8 mouse cellular contexts compared by ENCODE assay signal in genomic region chr17:17826751-17827657, GRCm38 (mm10). TPM values are rescaled to one million over a fixed set of nuclear protein-coding genes. Genes with fewer than 3 reads are reported as not detected.
DNase-seq lines count a peak whose midpoint lies in the region; ATAC-seq and TF ChIP-seq lines count a peak whose summit lies in the region.

Spaca6 (plus strand) TSS chr17:17827158.

- under 1% methylated on average over 40 of the region's 42 CpGs for WGBS in cerebellum, adult 2 months
- 0% methylated on average over 38 of the region's 42 CpGs for WGBS in neural tube, embryonic 15.5 days

- TF ChIP-seq POLR2A in MEL (IDR thresholded peaks at IDR 0.05; ENCODE audit: control insufficient read depth in 1 of 2, insufficient read depth in 1 of 2, low read depth in 1 of 2, low read length in 2 of 2, poor library complexity in 1 of 2), result peak; percentile 18 to 52; a peak in 1 of 4 replicates
- TF ChIP-seq POLR2A in cerebellum, adult 2 months (IDR thresholded peaks at IDR 0.05; ENCODE audit: borderline replicate concordance, insufficient read depth, low read length), result peak; percentile 99

- H3K4me3 ChIP-seq in MEL (ENCODE audit: control insufficient read depth in 1 of 2, insufficient read depth in 1 of 2, low read depth in 2 of 2, low read length in 2 of 2), result peak within 1 kb of the TSS; percentile 74 to 96
- peak within 1 kb of the TSS; percentile 91 for H3K4me3 ChIP-seq in cerebellum, adult 2 months (replicated peaks; ENCODE audit: insufficient read depth, low read depth, low read length)
- peak within 1 kb of the TSS; percentile 82 for H3K4me3 ChIP-seq in neural tube, embryonic 15.5 days (replicated peaks)

- H3K79me2 ChIP-seq in MEL (ENCODE audit: control insufficient read depth, insufficient read depth, low read length, poor library complexity), result no peaks in the 10 kb centered on the region; the same call in 1 of the 2 replicates

- peaks cover 0 to 9% of the 10 kb centered on the region in 2 experiments; a peak in 2 of 4 replicates for H3K36me3 ChIP-seq in MEL (ENCODE audit: control insufficient read depth in 1 of 2, insufficient read depth in 2 of 2, low read length in 2 of 2)
- no peaks in the 10 kb centered on the region; the same call in 1 of the 2 replicates for H3K36me3 ChIP-seq in neural tube, embryonic 15.5 days

- TF ChIP-seq RAD21 in MEL (IDR thresholded peaks at IDR 0.05; ENCODE audit: low read depth, low read length), result no peak

- no peaks in the 10 kb centered on the region for H3K27me3 ChIP-seq in MEL (ENCODE audit: control insufficient read depth in 1 of 2, insufficient read depth in 2 of 2, low read length in 2 of 2)
- no peaks in the 10 kb centered on the region for H3K27me3 ChIP-seq in cerebellum, adult 2 months (ENCODE audit: control insufficient read depth, insufficient read depth, low read length)
- no peaks in the 10 kb centered on the region for H3K27me3 ChIP-seq in neural tube, embryonic 15.5 days (replicated peaks)

- no peak for TF ChIP-seq EP300 in MEL (IDR thresholded peaks at IDR 0.05; ENCODE audit: low read depth in 1 of 2, low read length in 2 of 2)

- H3K4me1 ChIP-seq in MEL (ENCODE audit: control insufficient read depth in 1 of 2, insufficient read depth in 2 of 2, low read length in 2 of 2), result peaks cover 2 to 16% of the 10 kb centered on the region in 2 experiments; a peak in 3 of 4 replicates
- H3K4me1 ChIP-seq in cerebellum, adult 2 months (ENCODE audit: control insufficient read depth, insufficient read depth, low read length), result peaks cover 4% of the 10 kb centered on the region; the same call in 1 of the 2 replicates
- H3K4me1 ChIP-seq in neural tube, embryonic 15.5 days, result peaks cover 32% of the 10 kb centered on the region

- H3K27ac ChIP-seq in MEL (ENCODE audit: control insufficient read depth, low read depth, low read length), result peak within 1 kb of the TSS; percentile 83
- H3K27ac ChIP-seq in cerebellum, adult 2 months (ENCODE audit: insufficient read depth, low read length), result peak within 1 kb of the TSS; percentile 96
- H3K27ac ChIP-seq in neural tube, embryonic 15.5 days (replicated peaks), result peak within 1 kb of the TSS; percentile 100

- ATAC-seq in neural tube, embryonic 15.5 days (ENCODE audit: low FRiP score), result peak; percentile 86

- H3K9ac ChIP-seq in MEL (ENCODE audit: control insufficient read depth, low read depth, low read length, poor library complexity, severe bottlenecking), result peak within 1 kb of the TSS; percentile 64
- peak within 1 kb of the TSS; percentile 95 for H3K9ac ChIP-seq in neural tube, embryonic 15.5 days (replicated peaks)

- H3K4me2 ChIP-seq in neural tube, embryonic 15.5 days, result peak within 1 kb of the TSS; percentile 89

- DNase-seq in MEL (ENCODE audit: low read depth, low spot score), result peak; percentile 52
- DNase-seq in cerebellum, adult 2 months, result peak; percentile 96 to 97
- peak; percentile 93 for DNase-seq in forelimb bud, embryonic 11.5 days (ENCODE audit: low read depth, low spot score)
- peak; percentile 91 for DNase-seq in heart, postnatal 25 days (ENCODE audit: low spot score)
- peak; percentile 88 to 91 for DNase-seq in layer of hippocampus, adult 18-20 months (ENCODE audit: low spot score in 2 of 2)
- DNase-seq in lung, adult 18-20 months, result peak; percentile 93 to 96
- peak; percentile 95 for DNase-seq in urinary bladder, postnatal 14 days (ENCODE audit: low spot score)

- TF ChIP-seq CTCF in MEL (IDR thresholded peaks at IDR 0.05 in 2 of 3, conservative IDR thresholded peaks at IDR 0.05 in 1 of 3; ENCODE audit: control insufficient read depth in 1 of 3, insufficient read depth in 1 of 3, low read depth in 2 of 3, low read length in 3 of 3, poor library complexity in 1 of 3, severe bottlenecking in 1 of 3), result no peak
- TF ChIP-seq CTCF in cerebellum, adult 2 months (IDR thresholded peaks at IDR 0.05; ENCODE audit: borderline replicate concordance, insufficient read depth, low read depth, low read length), result no peak

- intact Hi-C loops in heart, postnatal 25 days (cut with DNase I), result loop anchor here (2.0 to 10.0 kb wide), 2 partner anchors 14 to 202 kb away; partner anchors contain the start of gene Lnpep

- no peaks in the 10 kb centered on the region for H3K9me3 ChIP-seq in MEL (replicated peaks; ENCODE audit: insufficient read depth, low read length)
- H3K9me3 ChIP-seq in neural tube, embryonic 15.5 days (replicated peaks), result no peaks in the 10 kb centered on the region

TF ChIP-seq in MEL, 35 proteins besides CTCF, POLR2A, EP300 and RAD21:
- TF ChIP-seq NRF1 (IDR thresholded peaks at IDR 0.05; ENCODE audit: insufficient read depth, low read depth, low read length, poor library complexity, severe bottlenecking), result no peak
- no peak for TF ChIP-seq NELFE (IDR thresholded peaks at IDR 0.05; ENCODE audit: low read depth, low read length)
- peak; percentile 66; the same call in 1 of the 2 replicates for TF ChIP-seq MAZ (IDR thresholded peaks at IDR 0.05; ENCODE audit: low read depth, low read length)
- no peak for TF ChIP-seq MYC (IDR thresholded peaks at IDR 0.05; ENCODE audit: low read depth, low read length)
- TF ChIP-seq TCF12 (IDR thresholded peaks at IDR 0.05; ENCODE audit: low read depth, low read length), result 0 out of 2 replicates have a peak, but pooled peaks have one; percentile 12
- TF ChIP-seq POLR2AphosphoS2 (IDR thresholded peaks at IDR 0.05; ENCODE audit: low read length), result no peak
- no peak for TF ChIP-seq ETS1 (IDR thresholded peaks at IDR 0.05; ENCODE audit: low read depth, low read length)
- TF ChIP-seq HCFC1 (IDR thresholded peaks at IDR 0.05; ENCODE audit: low read depth, low read length), result 0 out of 2 replicates have a peak, but pooled peaks have one; percentile 17

RNA-seq across cellular contexts. Expression of gene Spaca6, which starts in this region (rescaled TPM):
- 1.0 and 1.6 TPM in 2 replicates for total RNA-seq in MEL (2012; rRNA removed)
- 1 to 10 TPM in 1 of 2 experiments, not detected in 1; 6.4 TPM for polyA plus RNA-seq in MEL (2012; ENCODE audit: insufficient read depth in 1 of 2, insufficient read length in 2 of 2, low read depth in 1 of 2, low replicate concordance in 2 of 2, missing spikeins in 1 of 2)
- 132 and 138 TPM in 2 replicates for polyA plus RNA-seq in cerebellum, adult 2 months (2012; rRNA removed)
- 10 to 100 TPM; 12.6 to 15.2 TPM for total RNA-seq in heart, postnatal 25 days (2021)
- 10 to 100 TPM; 64.4 to 80.9 TPM for total RNA-seq in layer of hippocampus, adult 18-20 months (2021)
- 21.8 and 29.6 TPM in 2 replicates for polyA plus RNA-seq in neural tube, embryonic 15.5 days (2015; fragmentation: Nextera tagmentation; extraction: Ambion mirVana)

Comparison
In these comparisons a context has a peak if more than half of its experiments do, and no peak if none do; other contexts are left out.
1. Peak in every context shown above with its lines: DNase-seq, ATAC-seq, H3K4me3 ChIP-seq and H3K27ac ChIP-seq.
2. RNA of gene Spaca6 (total RNA-seq): 64.4 to 80.9 TPM in layer of hippocampus, adult 18-20 months; 12.6 to 15.2 TPM in heart, postnatal 25 days and 1.0 to 1.6 TPM in MEL; every median in the first group is over 4 times any median in the second.